Mouse (Mus musculus): ENCODE data around the gene Tmem206. TPM values are rescaled to one million over a fixed set of nuclear protein-coding genes. Genes with fewer than 3 reads are reported as not detected.

Tmem206 gene
- 1 to 10 TPM; 8.7 to 9.6 TPM for total RNA-seq (2021)

DNA sequence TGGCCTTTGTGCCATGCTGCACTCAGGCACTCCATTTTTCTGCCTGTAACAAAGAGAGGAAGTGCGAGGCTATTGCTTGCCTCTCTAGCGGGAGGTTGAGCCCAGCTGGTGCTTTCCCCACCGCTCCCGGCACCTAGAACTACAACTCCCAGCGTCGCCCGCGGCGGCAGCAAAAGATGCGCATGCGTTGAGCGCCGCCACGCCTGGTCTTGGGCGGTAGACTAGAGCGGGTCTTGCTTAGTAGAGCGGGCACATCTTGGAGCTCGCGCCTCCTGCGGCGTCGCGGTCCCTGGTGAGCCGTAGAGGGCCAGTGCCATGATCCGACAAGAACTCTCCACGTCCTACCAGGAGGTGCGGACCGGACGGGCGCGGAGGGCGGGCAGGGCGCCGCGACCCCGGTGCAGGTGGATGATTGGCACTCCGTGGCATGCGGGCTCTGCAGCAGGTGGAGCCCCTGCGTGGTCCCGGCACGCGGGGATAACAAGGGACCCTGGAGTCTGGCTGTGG is at the start of gene Tmem206:
TSS of gene Tmem206 (plus strand) at position 187 of the 507 bp plus-strand sequence.
- peak; percentile 91 to 95 for DNase-seq (ENCODE audit: extremely low spot score in 1 of 2, low spot score in 1 of 2)

- no peak for DNase-seq (ENCODE audit: extremely low spot score in 1 of 2, low spot score in 1 of 2)
Measured at GRCm38 (mm10) chr1:191276181-191276580, 49.5 kb upstream of the Tmem206 start.

GRCm38 (mm10) chr1:191277549-191278059 is 48.1 kb upstream of the Tmem206 start:
- no peak for DNase-seq (ENCODE audit: extremely low spot score in 1 of 2, low spot score in 1 of 2)

- DNase-seq (ENCODE audit: extremely low spot score in 1 of 2, low spot score in 1 of 2): no peak
Measured at GRCm38 (mm10) chr1:191278324-191278723, 47.4 kb upstream of the Tmem206 start.

- no peak for DNase-seq (ENCODE audit: extremely low spot score in 1 of 2, low spot score in 1 of 2)
Measured at GRCm38 (mm10) chr1:191281171-191281570, 44.5 kb upstream of the Tmem206 start.

DNA sequence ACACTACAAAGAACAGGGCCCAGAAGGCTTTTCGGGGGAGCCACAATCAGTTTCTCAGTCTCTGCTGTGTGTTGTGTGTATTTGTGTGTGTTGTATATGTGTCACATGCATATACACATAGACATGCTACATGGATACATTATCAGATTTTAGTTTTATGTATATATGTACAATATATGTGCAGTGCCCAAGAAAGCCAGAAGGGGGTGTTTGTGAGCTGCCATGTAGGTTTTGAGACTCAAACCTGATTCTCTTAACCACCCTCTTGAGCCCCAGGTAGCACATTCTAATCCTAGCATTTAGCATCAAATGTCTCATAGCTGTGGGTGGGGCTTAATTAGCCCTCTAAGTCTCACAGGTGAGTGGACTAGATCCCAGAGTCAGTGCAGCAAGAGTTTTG is 43.4 kb upstream of the Tmem206 start:
- DNase-seq (ENCODE audit: extremely low spot score in 1 of 2, low spot score in 1 of 2): no peak

- DNase-seq (ENCODE audit: extremely low spot score in 1 of 2, low spot score in 1 of 2): no peak
Measured at GRCm38 (mm10) chr1:191283110-191284040, 42.3 kb upstream of the Tmem206 start.

GRCm38 (mm10) chr1:191284502-191284901 is 41.2 kb upstream of the Tmem206 start:
- DNase-seq (ENCODE audit: extremely low spot score in 1 of 2, low spot score in 1 of 2): no peak

DNA sequence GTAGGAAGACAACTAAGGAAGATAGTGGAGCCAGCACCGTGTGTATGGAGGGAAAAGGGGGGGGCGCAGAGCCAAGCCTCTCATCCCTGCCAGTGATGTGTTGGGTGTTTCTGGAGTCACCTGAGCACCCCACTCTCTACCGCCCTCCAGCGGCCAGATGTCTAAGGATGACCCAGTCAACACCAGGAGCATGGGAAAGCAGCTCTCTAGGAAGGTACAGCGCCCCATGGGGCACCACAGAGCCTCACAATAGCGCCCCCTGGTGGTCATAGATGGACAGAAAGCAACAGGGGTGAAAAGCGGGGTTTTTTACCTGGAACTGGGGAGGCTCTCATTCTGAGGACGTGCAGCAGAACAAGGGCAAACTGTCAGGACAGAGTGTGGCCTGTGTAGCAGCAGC is 37.0 kb upstream of the Tmem206 start:
- peak in 1 of 2 experiments; percentile 40 for DNase-seq (ENCODE audit: extremely low spot score in 1 of 2, low spot score in 1 of 2)

DNA sequence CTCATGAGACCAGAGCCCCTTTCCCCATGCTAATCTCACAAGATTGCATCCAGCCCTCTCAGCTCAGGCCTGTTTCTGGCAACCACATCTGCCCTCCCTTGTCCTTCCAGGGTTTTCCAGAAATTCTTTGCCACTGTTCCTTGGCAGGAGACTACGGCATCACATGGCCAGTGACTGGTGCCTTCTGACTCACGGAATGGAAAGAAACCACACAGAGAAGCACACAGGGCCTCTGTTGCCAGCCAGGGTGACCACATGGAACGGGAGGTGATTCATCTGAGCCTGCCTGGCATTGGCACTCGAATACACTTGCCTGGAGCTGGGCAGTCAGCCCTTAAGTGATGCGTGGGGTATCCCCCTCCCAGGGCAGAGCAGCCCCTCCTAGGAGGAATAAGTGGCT is 33.4 kb upstream of the Tmem206 start:
- DNase-seq (ENCODE audit: extremely low spot score in 1 of 2, low spot score in 1 of 2): no peak

GRCm38 (mm10) chr1:191293051-191293450 is 32.7 kb upstream of the Tmem206 start:
- DNase-seq (ENCODE audit: extremely low spot score in 1 of 2, low spot score in 1 of 2): no peak

- DNase-seq (ENCODE audit: extremely low spot score in 1 of 2, low spot score in 1 of 2): no peak
Measured at GRCm38 (mm10) chr1:191293996-191294795, 31.5 kb upstream of the Tmem206 start.

GRCm38 (mm10) chr1:191295784-191296183 is 29.9 kb upstream of the Tmem206 start:
- DNase-seq (ENCODE audit: extremely low spot score in 1 of 2, low spot score in 1 of 2): no peak

DNA sequence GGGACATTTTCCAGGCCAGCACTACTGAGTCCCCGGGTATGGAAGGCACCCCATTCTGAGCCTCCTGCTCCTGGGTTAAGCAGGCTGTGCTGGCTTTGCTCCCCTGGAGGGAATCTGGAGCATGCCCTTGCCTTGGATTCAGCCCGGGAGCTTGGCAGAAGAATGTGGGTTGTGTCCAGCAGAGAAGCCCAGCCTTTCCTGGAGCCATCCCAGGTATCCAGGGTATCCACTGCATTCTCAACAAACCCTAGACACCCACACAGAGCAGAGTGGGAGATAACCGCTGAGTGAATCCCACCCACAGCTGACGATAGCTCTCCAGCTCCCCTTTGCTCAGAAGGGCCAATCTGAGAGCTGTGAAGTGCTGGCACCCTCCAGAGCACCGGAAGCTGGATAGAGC is 29.3 kb upstream of the Tmem206 start:
- no peak for DNase-seq (ENCODE audit: extremely low spot score in 1 of 2, low spot score in 1 of 2)

DNA sequence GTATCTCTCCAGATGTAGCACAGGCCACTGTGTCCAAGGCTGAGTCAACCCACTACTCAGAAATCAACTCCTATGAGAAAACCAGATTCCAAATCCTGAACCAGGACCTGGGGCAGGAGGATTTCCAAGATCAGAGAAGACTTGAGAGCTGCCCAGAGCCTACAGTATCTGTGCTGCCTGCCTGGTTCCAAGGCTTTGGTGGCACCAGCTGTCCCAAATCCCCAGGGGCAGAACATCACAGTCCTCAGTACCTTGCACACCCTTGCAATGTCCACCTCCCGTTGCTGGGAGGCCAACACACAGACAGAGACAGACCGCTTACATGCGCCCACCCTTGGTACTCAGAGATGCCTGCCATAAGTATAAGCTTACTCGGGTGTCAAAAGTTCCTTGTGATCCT is 27.4 kb upstream of the Tmem206 start:
- no peak for DNase-seq (ENCODE audit: extremely low spot score in 1 of 2, low spot score in 1 of 2)

DNA sequence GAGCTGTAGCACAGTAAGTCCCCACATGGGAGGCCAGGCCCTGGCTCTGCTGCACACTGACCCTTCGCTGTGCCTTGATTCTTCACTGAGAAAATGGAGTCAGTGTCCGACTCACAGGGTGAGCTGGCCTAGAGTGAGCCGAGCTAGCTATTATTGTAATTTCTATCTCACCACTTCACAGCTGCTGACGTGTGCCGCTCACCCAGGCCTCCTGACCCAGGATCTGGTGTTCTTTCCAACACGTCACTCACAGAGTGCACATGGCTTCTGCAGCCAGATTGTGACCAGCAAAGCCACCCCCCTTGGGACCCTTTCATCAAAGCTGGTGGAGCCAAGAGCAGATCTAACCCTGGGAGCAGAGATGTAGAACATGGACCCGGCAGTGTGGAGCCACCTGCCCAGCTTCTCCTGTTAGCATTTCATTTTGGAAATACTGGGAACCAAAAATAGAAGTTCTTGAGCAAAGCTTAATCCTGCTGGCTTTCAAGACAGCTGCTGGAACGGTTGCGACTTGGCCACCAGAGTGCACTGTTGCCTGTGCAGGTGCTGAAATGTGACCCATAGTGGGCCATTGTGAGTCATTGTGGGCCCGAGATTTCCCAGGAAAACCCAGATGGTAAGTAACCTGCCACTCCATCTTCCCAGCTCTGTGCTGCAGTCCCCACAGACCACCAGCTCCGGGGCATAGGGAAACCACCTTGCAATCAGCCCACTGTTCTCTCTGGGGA is 26.3 kb upstream of the Tmem206 start:
- peak in 1 of 2 experiments; percentile 32 for DNase-seq (ENCODE audit: extremely low spot score in 1 of 2, low spot score in 1 of 2)

DNA sequence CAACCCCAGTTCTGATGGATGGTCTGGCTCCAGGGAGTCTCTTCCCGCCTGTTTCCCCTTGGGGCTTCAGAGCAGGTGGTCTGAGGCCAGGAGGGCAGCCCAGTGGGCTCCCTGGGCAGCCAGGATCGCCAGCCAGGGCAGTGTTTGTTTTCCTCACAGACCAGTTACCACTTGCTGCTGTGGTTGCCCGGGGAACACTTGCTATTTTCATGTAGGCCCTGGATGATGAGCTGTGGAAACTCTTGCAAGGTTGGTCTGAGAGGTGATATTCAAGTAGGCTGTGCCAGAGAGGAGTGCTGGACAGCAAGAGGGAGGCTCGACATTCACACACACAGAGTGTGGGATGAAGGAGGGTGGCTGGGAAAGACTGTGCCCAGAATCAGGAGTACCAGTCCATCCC is 23.8 kb upstream of the Tmem206 start:
- DNase-seq (ENCODE audit: extremely low spot score in 1 of 2, low spot score in 1 of 2): no peak

GRCm38 (mm10) chr1:191303736-191304135 is 22.0 kb upstream of the Tmem206 start:
- DNase-seq (ENCODE audit: extremely low spot score in 1 of 2, low spot score in 1 of 2): no peak

GRCm38 (mm10) chr1:191304216-191304615 is 21.5 kb upstream of the Tmem206 start:
- DNase-seq (ENCODE audit: extremely low spot score in 1 of 2, low spot score in 1 of 2): no peak

GRCm38 (mm10) chr1:191305610-191306009 is 20.1 kb upstream of the Tmem206 start:
- DNase-seq (ENCODE audit: extremely low spot score in 1 of 2, low spot score in 1 of 2): no peak

Measured in layer of hippocampus, postnatal 25 days (tissue).